Mouse (Mus musculus): ENCODE results near the gene Rps29.
A peak's percentile ranks its signal among the peaks of the same experiment; 100 is the strongest.
"Not testable (repeated sequence)": the region's sequence is repeated elsewhere in the genome, so short reads cannot be mapped to it uniquely, and the experiment has no call there.

Rps29 gene

GRCm38 (mm10) chr12:69177526-69177925, 18.5 kb upstream of the Rps29 start:
- DNase-seq = no peak

- no peak for DNase-seq
Observed at GRCm38 (mm10) chr12:69175975-69176374, 17.0 kb upstream of the Rps29 start.

GRCm38 (mm10) chr12:69171307-69171706, 12.3 kb upstream of the Rps29 start:
- no peak for DNase-seq

GRCm38 (mm10) chr12:69168461-69169106, 9.6 kb upstream of the Rps29 start, which contains the start of gene Lrr1:
Gene Lrr1, plus strand, starts transcription at chr12:69168814.
- peak; percentile 81 to 83 for DNase-seq

GRCm38 (mm10) chr12:69167656-69168460, 8.9 kb upstream of the Rps29 start:
- no peak for DNase-seq

- DNase-seq = not testable (repeated sequence)
Observed at GRCm38 (mm10) chr12:69166861-69167581, 8.0 kb upstream of the Rps29 start.

GRCm38 (mm10) chr12:69164904-69165303, 5.9 kb upstream of the Rps29 start:
- DNase-seq = no peak

GRCm38 (mm10) chr12:69163586-69163985, 4.6 kb upstream of the Rps29 start:
- DNase-seq = not testable (repeated sequence)

GRCm38 (mm10) chr12:69160677-69161076, 1.7 kb upstream of the Rps29 start:
- not testable (repeated sequence) for DNase-seq

GRCm38 (mm10) chr12:69159578-69159940, 573 bp upstream of the Rps29 start:
- peak; percentile 13 to 14 for DNase-seq

- no peak for DNase-seq
Observed at GRCm38 (mm10) chr12:69158366-69158764, 621 bp downstream of the Rps29 start.

- DNase-seq = no peak
Observed at GRCm38 (mm10) chr12:69157107-69157506, 1.9 kb downstream of the Rps29 start.

- DNase-seq = no peak
Observed at GRCm38 (mm10) chr12:69156436-69156835, 2.5 kb downstream of the Rps29 start.

- no peak for DNase-seq
Observed at GRCm38 (mm10) chr12:69155923-69156322, 3.1 kb downstream of the Rps29 start.

- no peak for DNase-seq
Observed at GRCm38 (mm10) chr12:69150049-69150448, 8.9 kb downstream of the Rps29 start.

GRCm38 (mm10) chr12:69147166-69147735, 11.7 kb downstream of the Rps29 start:
- DNase-seq = no peak

GRCm38 (mm10) chr12:69143460-69143859, 15.5 kb downstream of the Rps29 start:
- no peak for DNase-seq

- no peak for DNase-seq
Observed at GRCm38 (mm10) chr12:69139841-69140240, 19.1 kb downstream of the Rps29 start.

GRCm38 (mm10) chr12:69139201-69139600, 19.8 kb downstream of the Rps29 start:
- DNase-seq = no peak

- DNase-seq = peak in 1 of 2 experiments; percentile 10
Observed at GRCm38 (mm10) chr12:69131981-69132380, 27.0 kb downstream of the Rps29 start.

GRCm38 (mm10) chr12:69131267-69131666, 27.7 kb downstream of the Rps29 start:
- no peak for DNase-seq

GRCm38 (mm10) chr12:69130486-69130885, 28.5 kb downstream of the Rps29 start:
- DNase-seq = no peak

GRCm38 (mm10) chr12:69129634-69130310, 29.2 kb downstream of the Rps29 start:
- no peak for DNase-seq

Measured in lung, adult 18-20 months (tissue).